Mouse (Mus musculus) gastrocnemius, postnatal 10 days (tissue): ENCODE data around the gene Clps. TPM values are rescaled to one million over a fixed set of nuclear protein-coding genes. Genes with fewer than 3 reads are reported as not detected.
A peak's percentile ranks its signal among the peaks of the same experiment; 100 is the strongest.

Source experiments
- DNase-seq: peaks from one replicate; pipeline ENCODE4 v3.0.0; 2021; ENCODE audit warnings: mixed read lengths
- microRNA-seq, 2 experiments: library from miRNA; unstranded; fragments of <30 nt; microRNA quantifications; one replicate each; pipeline ENCODE4 v1.2.0; 2021
- total RNA-seq, 2 experiments: library from RNA; stranded (reverse); gene quantifications; 2 replicates each; pipeline ENCODE4 v1.2.3; 2021

The Clps gene
- total RNA-seq, 2 experiments from 2014 or later = not detected

- peak; percentile 87 for DNase-seq
Observed at GRCm38 (mm10) chr17:28517956-28518614, 42.5 kb downstream of the Clps start.

GRCm38 (mm10) chr17:28517441-28517955 is 43.1 kb downstream of the Clps start, which contains the start of gene Fkbp5:
Gene Fkbp5 (minus strand): TSS chr17:28517527.
- peak; percentile 57 for DNase-seq

- DNase-seq = no peak
Observed at GRCm38 (mm10) chr17:28516881-28517280, 43.7 kb downstream of the Clps start.

- no peak for DNase-seq
Observed at GRCm38 (mm10) chr17:28515431-28516341, 44.9 kb downstream of the Clps start.

GRCm38 (mm10) chr17:28514555-28514954 is 46.0 kb downstream of the Clps start:
- DNase-seq = no peak

GRCm38 (mm10) chr17:28513844-28514243 is 46.7 kb downstream of the Clps start:
- no peak for DNase-seq

- DNase-seq = no peak
Observed at GRCm38 (mm10) chr17:28513337-28513736, 47.2 kb downstream of the Clps start.

- no peak for DNase-seq
Observed at GRCm38 (mm10) chr17:28512696-28513095, 47.9 kb downstream of the Clps start.

- DNase-seq = no peak
Observed at GRCm38 (mm10) chr17:28511616-28512541, 48.7 kb downstream of the Clps start.

- DNase-seq = no peak
Observed at GRCm38 (mm10) chr17:28510445-28511342, 49.9 kb downstream of the Clps start.

Small RNAs within 50 kb of the gene (microRNA-seq; reads per million reads assigned to microRNA genes)
- gene Gm25195 (0 reads per million in 2 experiments), gene Mir6969 (0 reads per million in 2 experiments)

Other genes starting within 250 kb of the Clps start
- 10 to 100 TPM; 14.8 to 20.1 TPM for gene Fance, start 247.2 kb downstream of the Clps start, total RNA-seq
- 100 to 1,000 TPM; 699 to 738 TPM for gene Rpl10a, start 232.3 kb downstream of the Clps start, total RNA-seq
- 10 to 100 TPM in 1 of 2 experiments, 1 to 10 TPM in 1; 10.0 to 14.8 TPM for gene Tead3, start 209.9 kb downstream of the Clps start, total RNA-seq
- gene Tulp1, start 195.5 kb downstream of the Clps start, total RNA-seq = under 1 TPM; 0.40 to 0.50 TPM
- gene Fkbp5, start 43.2 kb downstream of the Clps start, total RNA-seq = 10 to 100 TPM in 1 of 2 experiments, 1 to 10 TPM in 1; 6.0 to 14.4 TPM
- not detected for gene Armc12, start 30.0 kb downstream of the Clps start, total RNA-seq
- gene Clpsl2, start 11.4 kb downstream of the Clps start, total RNA-seq = not detected
- not detected for gene Lhfpl5, start 14.9 kb upstream of the Clps start, total RNA-seq
- 10 to 100 TPM; 28.5 to 36.2 TPM for gene Srpk1, start 61.9 kb upstream of the Clps start, total RNA-seq
- 1 to 10 TPM; 1.2 TPM for gene Slc26a8, start 129.5 kb upstream of the Clps start, total RNA-seq
- 10 to 100 TPM; 59.8 to 62.8 TPM for gene Mapk14, start 130.6 kb upstream of the Clps start, total RNA-seq
- gene AC170998.1, start 165.3 kb upstream of the Clps start, total RNA-seq = under 1 TPM in 1 of 2 experiments, not detected in 1; 0.93 TPM
- under 1 TPM; 0.90 to 0.92 TPM for gene Mapk13, start 208.5 kb upstream of the Clps start, total RNA-seq
- 10 to 100 TPM; 14.9 to 18.1 TPM for gene Brpf3, start 240.3 kb upstream of the Clps start, total RNA-seq